Mouse (Mus musculus): ENCODE data around the gene Neurl2. TPM values are rescaled to one million over a fixed set of nuclear protein-coding genes. Genes with fewer than 3 reads are reported as not detected.
"Not testable (repeated sequence)": the region's sequence is repeated elsewhere in the genome, so short reads cannot be mapped to it uniquely, and the experiment has no call there.

Gene Neurl2
- polyA plus RNA-seq, 1 experiment from 2014 or later, result 4.6 TPM

- ATAC-seq (ENCODE audit: low FRiP score, low TSS enrichment) (peak; percentile 76), DNase-seq (ENCODE audit: low spot score) (no peak)
- Histone ChIP-seq H3K36me3 (ENCODE audit: control insufficient read depth, insufficient read depth, low read length) (no peaks in the 10 kb centered on the region), H3K27ac (replicated peaks) (peak overlapping the region; percentile 63), H3K27me3 (ENCODE audit: control insufficient read depth, insufficient read depth, low read length) (no peaks in the 10 kb centered on the region), H3K4me1 (replicated peaks; ENCODE audit: control insufficient read depth, insufficient read depth) (no peaks in the 10 kb centered on the region; the same call in 1 of the 2 replicates), H3K4me2 (replicated peaks; ENCODE audit: low read depth) (no peak overlapping the region), H3K9me3 (ENCODE audit: control insufficient read depth, low read length) (no peaks in the 10 kb centered on the region), H3K9ac (ENCODE audit: low read length) (no peak overlapping the region), H3K4me3 (ENCODE audit: low read depth, low read length) (no peak overlapping the region)
- peak; percentile 24; the same call in 1 of the 2 replicates for TF ChIP-seq CTCF (IDR thresholded peaks at IDR 0.05; ENCODE audit: low read depth)
- TF ChIP-seq EP300 (optimal IDR thresholded peaks at IDR 0.05), result no peak
- 22% methylated on average over 16 of the region's 16 CpGs for WGBS
Observed at GRCm38 (mm10) chr2:164866741-164867551, 33.7 kb upstream of the Neurl2 start.

GRCm38 (mm10) chr2:164864593-164864992, 31.3 kb upstream of the Neurl2 start:
- TF ChIP-seq CTCF (IDR thresholded peaks at IDR 0.05; ENCODE audit: low read depth) (no peak), EP300 (optimal IDR thresholded peaks at IDR 0.05) (no peak)
- Histone ChIP-seq H3K36me3 (ENCODE audit: control insufficient read depth, insufficient read depth, low read length) (no peaks in the 10 kb centered on the region), H3K4me1 (replicated peaks; ENCODE audit: control insufficient read depth, insufficient read depth) (peaks cover 4% of the 10 kb centered on the region), H3K4me2 (replicated peaks; ENCODE audit: low read depth) (no peak overlapping the region), H3K27me3 (ENCODE audit: control insufficient read depth, insufficient read depth, low read length) (no peaks in the 10 kb centered on the region), H3K4me3 (ENCODE audit: low read depth, low read length) (no peak overlapping the region), H3K9ac (ENCODE audit: low read length) (no peak overlapping the region), H3K27ac (replicated peaks) (no peak overlapping the region), H3K9me3 (ENCODE audit: control insufficient read depth, low read length) (no peaks in the 10 kb centered on the region)
- ATAC-seq (ENCODE audit: low FRiP score, low TSS enrichment) (no peak), DNase-seq (ENCODE audit: low spot score) (no peak)
- WGBS, result 59% methylated on average over 4 of the region's 4 CpGs

- not testable (repeated sequence) for H3K4me2 ChIP-seq (replicated peaks; ENCODE audit: low read depth); H3K4me1 ChIP-seq (replicated peaks; ENCODE audit: control insufficient read depth, insufficient read depth); H3K9me3 ChIP-seq (ENCODE audit: control insufficient read depth, low read length); H3K36me3 ChIP-seq (ENCODE audit: control insufficient read depth, insufficient read depth, low read length); H3K27ac ChIP-seq (replicated peaks); H3K4me3 ChIP-seq (ENCODE audit: low read depth, low read length); ATAC-seq (ENCODE audit: low FRiP score, low TSS enrichment); H3K9ac ChIP-seq (ENCODE audit: low read length); DNase-seq (ENCODE audit: low spot score); H3K27me3 ChIP-seq (ENCODE audit: control insufficient read depth, insufficient read depth, low read length)
- WGBS, result 96% methylated on average over 7 of the region's 9 CpGs
Observed at GRCm38 (mm10) chr2:164863411-164863810, 30.2 kb upstream of the Neurl2 start.

- Histone ChIP-seq H3K36me3 (ENCODE audit: control insufficient read depth, insufficient read depth, low read length) (no peaks in the 10 kb centered on the region), H3K27me3 (ENCODE audit: control insufficient read depth, insufficient read depth, low read length) (no peaks in the 10 kb centered on the region), H3K4me1 (replicated peaks; ENCODE audit: control insufficient read depth, insufficient read depth) (peaks cover 4% of the 10 kb centered on the region), H3K4me3 (ENCODE audit: low read depth, low read length) (no peak overlapping the region), H3K9me3 (ENCODE audit: control insufficient read depth, low read length) (no peaks in the 10 kb centered on the region), H3K4me2 (replicated peaks; ENCODE audit: low read depth) (no peak overlapping the region), H3K27ac (replicated peaks) (peak overlapping the region; percentile 75), H3K9ac (ENCODE audit: low read length) (no peak overlapping the region)
- DNase-seq (ENCODE audit: low spot score), result peak; percentile 59
- WGBS, result 21% methylated on average over 9 of the region's 9 CpGs
- ATAC-seq (ENCODE audit: low FRiP score, low TSS enrichment), result peak; percentile 81; the same call in 1 of the 2 replicates
- TF ChIP-seq CTCF (IDR thresholded peaks at IDR 0.05; ENCODE audit: low read depth), result no peak
- peak; percentile 32 for TF ChIP-seq EP300 (optimal IDR thresholded peaks at IDR 0.05)
Observed at GRCm38 (mm10) chr2:164862179-164862861, 29.1 kb upstream of the Neurl2 start.

- Histone ChIP-seq H3K4me1 (replicated peaks; ENCODE audit: control insufficient read depth, insufficient read depth) (peaks cover 8% of the 10 kb centered on the region; the same call in 1 of the 2 replicates), H3K9ac (ENCODE audit: low read length) (no peak overlapping the region), H3K27ac (replicated peaks) (no peak overlapping the region), H3K36me3 (ENCODE audit: control insufficient read depth, insufficient read depth, low read length) (no peaks in the 10 kb centered on the region), H3K9me3 (ENCODE audit: control insufficient read depth, low read length) (no peaks in the 10 kb centered on the region), H3K4me2 (replicated peaks; ENCODE audit: low read depth) (no peak overlapping the region), H3K4me3 (ENCODE audit: low read depth, low read length) (no peak overlapping the region), H3K27me3 (ENCODE audit: control insufficient read depth, insufficient read depth, low read length) (no peaks in the 10 kb centered on the region)
- 44% methylated on average over 4 of the region's 4 CpGs for WGBS
- ATAC-seq (ENCODE audit: low FRiP score, low TSS enrichment) (no peak), DNase-seq (ENCODE audit: low spot score) (no peak)
- TF ChIP-seq EP300 (optimal IDR thresholded peaks at IDR 0.05) (no peak), CTCF (IDR thresholded peaks at IDR 0.05; ENCODE audit: low read depth) (no peak)
Observed at GRCm38 (mm10) chr2:164861094-164861493, 27.8 kb upstream of the Neurl2 start.

All from stomach, postnatal 0 days (tissue).